Mouse (Mus musculus) heart, postnatal 0 days (tissue): ENCODE data around the gene Ppp2r5d.

ENCODE experiments used
- CTCF ChIP-seq: IDR thresholded peaks from 2 replicates; pipeline ENCODE4 v1.5.1; 2016; ENCODE audit warnings: antibody characterized with exemption, control low read depth, low read depth
- EP300 ChIP-seq: IDR thresholded peaks from 2 replicates; pipeline ENCODE4 v1.6.1; 2016; ENCODE audit warnings: antibody characterized with exemption, low read depth

GRCm38 (mm10) chr17:46702506-46702905, 2.4 kb downstream of the Ppp2r5d start:
- TF ChIP-seq CTCF (no peak), EP300 (no peak)
